25 mouse cellular contexts compared by ENCODE assay signal in genomic region chr1:89827051-89827450, GRCm38 (mm10).
DNase-seq lines count a peak whose midpoint lies in the region; ATAC-seq lines count a peak whose summit lies in the region.
"Had no signal": no experiment of that assay in that cellular context is flagged by ENCODE, and none has a peak within 500 bp of the region (broad histone marks: within the 10 kb centered on the region; RNA-seq: fewer than 3 reads in every experiment).

No protein-coding gene starts in this region.

- no peaks in the 10 kb centered on the region for H3K9me3 ChIP-seq in kidney, embryonic 15.5 days (replicated peaks)
- no peaks in the 10 kb centered on the region for H3K9me3 ChIP-seq in limb, embryonic 10.5 days (replicated peaks)
- H3K9me3 ChIP-seq: embryonic facial prominence, embryonic 10.5 days; embryonic facial prominence, embryonic 13.5 days; forebrain, embryonic 12.5 days; forebrain, embryonic 15.5 days; hindbrain, embryonic 12.5 days; hindbrain, embryonic 15.5 days had no signal

- no peak overlapping the region for H3K9ac ChIP-seq in kidney, embryonic 15.5 days
- H3K9ac ChIP-seq: embryonic facial prominence, embryonic 13.5 days; forebrain, embryonic 12.5 days; forebrain, embryonic 15.5 days; hindbrain, embryonic 12.5 days; hindbrain, embryonic 15.5 days had no signal

- no peak for ATAC-seq in kidney, embryonic 15.5 days (replicated peaks; ENCODE audit: low FRiP score)
- ATAC-seq: CD4-positive, CD25-positive, alpha-beta regulatory T cell, adult 4 months; forebrain, embryonic 15.5 days had no signal

- WGBS in kidney, embryonic 15.5 days, result 50% methylated on average over 3 of the region's 3 CpGs
- WGBS in limb, embryonic 10.5 days, result 55% methylated on average over 3 of the region's 3 CpGs

- DNase-seq in kidney, adult 18-20 months, result peak; percentile 17
- no peak for DNase-seq in kidney, postnatal 4 days
- peak; percentile 69 for DNase-seq in kidney, adult 9 months
- peak; percentile 45 for DNase-seq in adipocyte (ENCODE audit: low spot score)
- peak; percentile 62 for DNase-seq in yolk sac, embryonic 10.5 days (ENCODE audit: low spot score)
- no peak for DNase-seq in limb, embryonic 10.5 days (ENCODE audit: low spot score)
- DNase-seq: adrenal gland, adult 8-10 months; adrenal gland, postnatal 25 days; cerebellum, adult 11-12 months; cerebellum, adult 8-10 months; cerebellum, postnatal 10 days; cerebellum, postnatal 36 days; embryo, embryonic 11 days; gastrocnemius, postnatal 10 days; gastrocnemius, postnatal 36 days had no signal

- H3K36me3 ChIP-seq in kidney, embryonic 15.5 days, result no peaks in the 10 kb centered on the region
- H3K36me3 ChIP-seq in limb, embryonic 10.5 days, result no peaks in the 10 kb centered on the region; the same call in 1 of the 2 replicates
- H3K36me3 ChIP-seq: embryonic facial prominence, embryonic 10.5 days; embryonic facial prominence, embryonic 13.5 days; forebrain, embryonic 12.5 days; forebrain, embryonic 15.5 days; hindbrain, embryonic 15.5 days had no signal

- H3K27me3 ChIP-seq in kidney, embryonic 15.5 days, result no peaks in the 10 kb centered on the region
- H3K27me3 ChIP-seq in limb, embryonic 10.5 days (ENCODE audit: low read depth, poor library complexity, severe bottlenecking), result peaks cover 12% of the 10 kb centered on the region; the same call in 1 of the 2 replicates
- H3K27me3 ChIP-seq: embryonic facial prominence, embryonic 13.5 days; hindbrain, embryonic 12.5 days; hindbrain, embryonic 15.5 days had no signal

- peaks cover 16% of the 10 kb centered on the region for H3K4me1 ChIP-seq in kidney, embryonic 15.5 days
- peaks cover 80% of the 10 kb centered on the region for H3K4me1 ChIP-seq in limb, embryonic 10.5 days

- no peak overlapping the region for H3K4me3 ChIP-seq in kidney, embryonic 15.5 days (replicated peaks)
- no peak overlapping the region for H3K4me3 ChIP-seq in limb, embryonic 10.5 days
- H3K4me3 ChIP-seq: embryonic facial prominence, embryonic 10.5 days; embryonic facial prominence, embryonic 13.5 days; erythroblast, embryonic 14.5 days; forebrain, embryonic 12.5 days; forebrain, embryonic 15.5 days; hindbrain, embryonic 12.5 days; hindbrain, embryonic 15.5 days had no signal

- no peak overlapping the region for H3K27ac ChIP-seq in kidney, embryonic 15.5 days
- no peak overlapping the region for H3K27ac ChIP-seq in limb, embryonic 10.5 days
- H3K27ac ChIP-seq: embryonic facial prominence, embryonic 10.5 days; embryonic facial prominence, embryonic 13.5 days; forebrain, embryonic 12.5 days; forebrain, embryonic 15.5 days; hindbrain, embryonic 12.5 days; hindbrain, embryonic 15.5 days had no signal

- no peak overlapping the region for H3K4me2 ChIP-seq in kidney, embryonic 15.5 days
- H3K4me2 ChIP-seq: embryonic facial prominence, embryonic 13.5 days; forebrain, embryonic 12.5 days; forebrain, embryonic 15.5 days; heart, embryonic 11.5 days; hindbrain, embryonic 12.5 days; hindbrain, embryonic 15.5 days had no signal

Comparison
In these comparisons a context has a peak if more than half of its experiments do, and no peak if none do; other contexts are left out.
1. DNase-seq: peak in kidney, adult 18-20 months (single experiment), kidney, adult 9 months (single experiment), adipocyte (single experiment) and yolk sac, embryonic 10.5 days (single experiment); none in kidney, postnatal 4 days (0 of 2) and limb, embryonic 10.5 days (single experiment).